Comparison of ENCODE assay signal across 8 mouse cellular contexts in genomic region chr1:191026021-191026713, GRCm38 (mm10). TPM values are rescaled to one million over a fixed set of nuclear protein-coding genes. Genes with fewer than 3 reads are reported as not detected.
DNase-seq lines count a peak whose midpoint lies in the region; ATAC-seq and TF ChIP-seq lines count a peak whose summit lies in the region.

Gene Flvcr1 (minus strand): TSS chr1:191026158.

- peak within 1 kb of the TSS; percentile 83 for H3K9ac ChIP-seq in forebrain, embryonic 16.5 days (replicated peaks; ENCODE audit: low read depth, low read length)
- H3K9ac ChIP-seq in lung, embryonic 14.5 days, result peak within 1 kb of the TSS; percentile 86

- peaks cover 9% of the 10 kb centered on the region for H3K36me3 ChIP-seq in G1E (replicated peaks)
- H3K36me3 ChIP-seq in forebrain, embryonic 16.5 days (ENCODE audit: control insufficient read depth, insufficient read depth), result no peaks in the 10 kb centered on the region; the same call in 1 of the 2 replicates
- H3K36me3 ChIP-seq in lung, embryonic 14.5 days (ENCODE audit: insufficient read depth), result no peaks in the 10 kb centered on the region
- H3K36me3 ChIP-seq in thymus, adult 2 months (ENCODE audit: control insufficient read depth, insufficient read depth, low read length), result no peaks in the 10 kb centered on the region

- WGBS in forebrain, embryonic 16.5 days, result under 1% methylated on average over 46 of the region's 50 CpGs
- WGBS in lung, embryonic 14.5 days, result under 1% methylated on average over 50 of the region's 50 CpGs
- WGBS in olfactory bulb, adult 2 months, result under 1% methylated on average over 50 of the region's 50 CpGs
- under 1% methylated on average over 50 of the region's 50 CpGs for WGBS in thymus, adult 2 months

- DNase-seq in G1E (ENCODE audit: low spot score), result peak; percentile 91
- peak; percentile 98 to 99 for DNase-seq in cerebellum, adult 18-20 months
- peak; percentile 96 for DNase-seq in heart, postnatal 36 days
- DNase-seq in layer of hippocampus, adult 2 months (ENCODE audit: low spot score in 2 of 2), result peak; percentile 98 to 99
- peak; percentile 100 for DNase-seq in lung, embryonic 14.5 days
- peak; percentile 99 for DNase-seq in thymus, adult 2 months

- peak within 1 kb of the TSS; percentile 98 for H3K4me3 ChIP-seq in G1E (ENCODE audit: low read depth, low read length)
- H3K4me3 ChIP-seq in forebrain, embryonic 16.5 days (replicated peaks; ENCODE audit: low read length), result peak within 1 kb of the TSS; percentile 62
- peak within 1 kb of the TSS; percentile 87 for H3K4me3 ChIP-seq in layer of hippocampus, adult 2 months
- peak within 1 kb of the TSS; percentile 84 for H3K4me3 ChIP-seq in lung, embryonic 14.5 days (ENCODE audit: low read depth, low read length)
- peak within 1 kb of the TSS; percentile 69 for H3K4me3 ChIP-seq in olfactory bulb, adult 2 months (ENCODE audit: insufficient read depth, low read depth, low read length)
- H3K4me3 ChIP-seq in thymus, adult 2 months (ENCODE audit: control insufficient read depth, insufficient read depth, low read length), result peak within 1 kb of the TSS; percentile 60

- H3K4me1 ChIP-seq in G1E (ENCODE audit: insufficient read depth, low read depth, low read length), result peaks cover 29% of the 10 kb centered on the region
- H3K4me1 ChIP-seq in forebrain, embryonic 16.5 days (replicated peaks; ENCODE audit: control insufficient read depth, insufficient read depth, low read length), result peaks cover 18% of the 10 kb centered on the region
- peaks cover 8% of the 10 kb centered on the region for H3K4me1 ChIP-seq in lung, embryonic 14.5 days (ENCODE audit: insufficient read depth)
- peaks cover 6% of the 10 kb centered on the region for H3K4me1 ChIP-seq in olfactory bulb, adult 2 months (ENCODE audit: control insufficient read depth, insufficient read depth, low read length)
- H3K4me1 ChIP-seq in thymus, adult 2 months (replicated peaks; ENCODE audit: control insufficient read depth, insufficient read depth, low read length), result peaks cover 13% of the 10 kb centered on the region

- no peaks in the 10 kb centered on the region for H3K9me3 ChIP-seq in G1E (replicated peaks)
- H3K9me3 ChIP-seq in forebrain, embryonic 16.5 days (ENCODE audit: control insufficient read depth, low read length), result no peaks in the 10 kb centered on the region
- H3K9me3 ChIP-seq in lung, embryonic 14.5 days (ENCODE audit: low read depth, low read length), result no peaks in the 10 kb centered on the region

- H3K4me2 ChIP-seq in forebrain, embryonic 16.5 days (ENCODE audit: low read length), result peak within 1 kb of the TSS; percentile 92
- peak within 1 kb of the TSS; percentile 99 for H3K4me2 ChIP-seq in lung, embryonic 14.5 days

- no peak for TF ChIP-seq CTCF in G1E (IDR thresholded peaks at IDR 0.05; ENCODE audit: low read depth, low read length)
- TF ChIP-seq CTCF in layer of hippocampus, adult 2 months (conservative IDR thresholded peaks at IDR 0.05), result peak; percentile 50
- no peak; the same call in none of the 2 replicates for TF ChIP-seq CTCF in lung, embryonic 14.5 days (IDR thresholded peaks at IDR 0.05; ENCODE audit: low read depth)
- TF ChIP-seq CTCF in olfactory bulb, adult 2 months (IDR thresholded peaks at IDR 0.05; ENCODE audit: insufficient read depth, low read depth, low read length), result no peak
- no peak for TF ChIP-seq CTCF in thymus, adult 2 months (IDR thresholded peaks at IDR 0.05; ENCODE audit: borderline replicate concordance, control insufficient read depth, extremely low read depth, insufficient read depth, low read length, poor library complexity)

- intact Hi-C loops in heart, postnatal 36 days (cut with DNase I), result loop anchor here (1.0 to 2.0 kb wide), 2 partner anchors 36 to 157 kb away; partner anchors contain the start of gene Tatdn3

- TF ChIP-seq POLR2A in olfactory bulb, adult 2 months (IDR thresholded peaks at IDR 0.05; ENCODE audit: insufficient read depth, low read depth, low read length), result peak; percentile 99
- TF ChIP-seq POLR2A in thymus, adult 2 months (IDR thresholded peaks at IDR 0.05; ENCODE audit: control insufficient read depth, extremely low read depth, insufficient read depth, low read length, poor library complexity), result peak; percentile 99

- ATAC-seq in G1E (ENCODE audit: extremely low read depth, insufficient number of reproducible peaks, low FRiP score, poor library complexity, severe bottlenecking), result peak; percentile 98
- ATAC-seq in forebrain, embryonic 16.5 days, result peak; percentile 99
- ATAC-seq in lung, embryonic 14.5 days (ENCODE audit: insufficient read depth), result peak; percentile 100

- no peaks in the 10 kb centered on the region for H3K27me3 ChIP-seq in G1E (ENCODE audit: insufficient read depth, low read length)
- H3K27me3 ChIP-seq in forebrain, embryonic 16.5 days (replicated peaks; ENCODE audit: control insufficient read depth, insufficient read depth, low read length), result no peaks in the 10 kb centered on the region
- no peaks in the 10 kb centered on the region for H3K27me3 ChIP-seq in lung, embryonic 14.5 days (ENCODE audit: insufficient read depth, low read length)
- H3K27me3 ChIP-seq in thymus, adult 2 months (ENCODE audit: control insufficient read depth, insufficient read depth, low read length), result no peaks in the 10 kb centered on the region

- H3K27ac ChIP-seq in forebrain, embryonic 16.5 days (ENCODE audit: low read length), result peak within 1 kb of the TSS; percentile 93
- H3K27ac ChIP-seq in layer of hippocampus, adult 2 months, result peak within 1 kb of the TSS; percentile 93
- H3K27ac ChIP-seq in lung, embryonic 14.5 days (ENCODE audit: low read depth), result peak within 1 kb of the TSS; percentile 81
- peak within 1 kb of the TSS; percentile 95 for H3K27ac ChIP-seq in olfactory bulb, adult 2 months (ENCODE audit: insufficient read depth, low read depth, low read length)
- H3K27ac ChIP-seq in thymus, adult 2 months (ENCODE audit: control insufficient read depth, insufficient read depth, low read length), result peak within 1 kb of the TSS; percentile 91

RNA-seq across cellular contexts. Expression of gene Flvcr1, which starts in this region (rescaled TPM):
- total RNA-seq in G1E (2014; fragmentation: Nextera tagmentation) (18.7 and 20.2 TPM in 2 replicates), G1E (2017) (21.9 and 22.5 TPM in 2 replicates)
- 8.2 and 8.8 TPM in 2 replicates for polyA plus RNA-seq in G1E (2012)
- 7.2 and 8.8 TPM in 2 replicates for polyA plus RNA-seq in forebrain, embryonic 16.5 days (2015; fragmentation: Nextera tagmentation; extraction: Ambion mirVana)
- 1 to 10 TPM; 5.0 to 5.4 TPM for total RNA-seq in heart, postnatal 36 days (2021)
- total RNA-seq in layer of hippocampus, adult 2 months (2021), result 10 to 100 TPM; 16.9 to 18.9 TPM
- 8.4 and 9.9 TPM in 2 replicates for polyA plus RNA-seq in lung, embryonic 14.5 days (2014; fragmentation: Nextera tagmentation; extraction: Ambion mirVana)
- not detected in 2 replicates for polyA plus RNA-seq in olfactory bulb, adult 2 months (2012; ENCODE audit: insufficient read depth, insufficient read length, low replicate concordance, missing spikeins)
- 56.7 and 58.9 TPM in 2 replicates for polyA plus RNA-seq in thymus, adult 2 months (2012; rRNA removed)

Comparison
In these comparisons a context has a peak if more than half of its experiments do, and no peak if none do; other contexts are left out.
1. Peak in every context shown above with its lines: DNase-seq, ATAC-seq, H3K4me3 ChIP-seq and H3K27ac ChIP-seq.